Mouse (Mus musculus): ENCODE data around the gene Grk6. TPM values are rescaled to one million over a fixed set of nuclear protein-coding genes. Genes with fewer than 3 reads are reported as not detected.

Grk6 gene
- polyA plus RNA-seq, 1 experiment, result 128 TPM

GRCm38 (mm10) chr13:55486029-55486794, 41.3 kb downstream of the Grk6 start:
- no peak for TF ChIP-seq CTCF (IDR thresholded peaks at IDR 0.05; ENCODE audit: insufficient read depth, low read depth, low read length)
- no peak for TF ChIP-seq POLR2A (IDR thresholded peaks at IDR 0.05; ENCODE audit: insufficient read depth, low read depth, low read length)
- peaks cover 43% of the 10 kb centered on the region for H3K4me1 ChIP-seq (ENCODE audit: control insufficient read depth, insufficient read depth, low read length)
- 14% methylated on average over 14 of the region's 14 CpGs for WGBS
- H3K4me3 ChIP-seq (ENCODE audit: insufficient read depth, low read depth, low read length), result peak overlapping the region; percentile 86
- H3K27ac ChIP-seq (ENCODE audit: insufficient read depth, low read depth, low read length), result peak overlapping the region; percentile 78

- TF ChIP-seq POLR2A (IDR thresholded peaks at IDR 0.05; ENCODE audit: insufficient read depth, low read depth, low read length) (no peak), CTCF (IDR thresholded peaks at IDR 0.05; ENCODE audit: insufficient read depth, low read depth, low read length) (no peak)
- under 1% methylated on average over 29 of the region's 29 CpGs for whole genome bisulfite sequencing
- Histone ChIP-seq H3K4me1 (ENCODE audit: control insufficient read depth, insufficient read depth, low read length) (peaks cover 43% of the 10 kb centered on the region), H3K4me3 (ENCODE audit: insufficient read depth, low read depth, low read length) (peak overlapping the region; percentile 86), H3K27ac (ENCODE audit: insufficient read depth, low read depth, low read length) (peak overlapping the region; percentile 78)
Observed at GRCm38 (mm10) chr13:55486916-55487577, 42.2 kb downstream of the Grk6 start.

GRCm38 (mm10) chr13:55487578-55488498, 43.0 kb downstream of the Grk6 start, which contains the start of gene Dbn1:
TSS of gene Dbn1 (minus strand) at chr13:55488111.
- WGBS, result 2% methylated on average over 78 of the region's 83 CpGs
- TF ChIP-seq POLR2A (IDR thresholded peaks at IDR 0.05; ENCODE audit: insufficient read depth, low read depth, low read length) (peak; percentile 72), CTCF (IDR thresholded peaks at IDR 0.05; ENCODE audit: insufficient read depth, low read depth, low read length) (no peak)
- Histone ChIP-seq H3K4me3 (ENCODE audit: insufficient read depth, low read depth, low read length) (peak within 1 kb of the TSS; percentile 86), H3K4me1 (ENCODE audit: control insufficient read depth, insufficient read depth, low read length) (peaks cover 36% of the 10 kb centered on the region), H3K27ac (ENCODE audit: insufficient read depth, low read depth, low read length) (peak within 1 kb of the TSS; percentile 78)

- 49% methylated on average over 2 of the region's 2 CpGs for whole genome bisulfite sequencing
- H3K4me1 ChIP-seq (ENCODE audit: control insufficient read depth, insufficient read depth, low read length), result peaks cover 17% of the 10 kb centered on the region
- no peak overlapping the region for H3K4me3 ChIP-seq (ENCODE audit: insufficient read depth, low read depth, low read length)
- TF ChIP-seq CTCF (IDR thresholded peaks at IDR 0.05; ENCODE audit: insufficient read depth, low read depth, low read length), result no peak
- TF ChIP-seq POLR2A (IDR thresholded peaks at IDR 0.05; ENCODE audit: insufficient read depth, low read depth, low read length), result no peak
- no peak overlapping the region for H3K27ac ChIP-seq (ENCODE audit: insufficient read depth, low read depth, low read length)
Observed at GRCm38 (mm10) chr13:55494257-55494656, 49.4 kb downstream of the Grk6 start.

GRCm38 (mm10) chr13:55494883-55495621, 50.2 kb downstream of the Grk6 start:
- Histone ChIP-seq H3K27ac (ENCODE audit: insufficient read depth, low read depth, low read length) (no peak overlapping the region), H3K4me1 (ENCODE audit: control insufficient read depth, insufficient read depth, low read length) (peaks cover 17% of the 10 kb centered on the region), H3K4me3 (ENCODE audit: insufficient read depth, low read depth, low read length) (no peak overlapping the region)
- TF ChIP-seq POLR2A (IDR thresholded peaks at IDR 0.05; ENCODE audit: insufficient read depth, low read depth, low read length), result no peak
- no peak for TF ChIP-seq CTCF (IDR thresholded peaks at IDR 0.05; ENCODE audit: insufficient read depth, low read depth, low read length)
- 36% methylated on average over 18 of the region's 18 CpGs for WGBS

GRCm38 (mm10) chr13:55495702-55496101, 50.8 kb downstream of the Grk6 start:
- no peak overlapping the region for H3K27ac ChIP-seq (ENCODE audit: insufficient read depth, low read depth, low read length)
- no peak overlapping the region for H3K4me3 ChIP-seq (ENCODE audit: insufficient read depth, low read depth, low read length)
- peaks cover 17% of the 10 kb centered on the region for H3K4me1 ChIP-seq (ENCODE audit: control insufficient read depth, insufficient read depth, low read length)
- WGBS, result 53% methylated on average over 4 of the region's 4 CpGs
- TF ChIP-seq POLR2A (IDR thresholded peaks at IDR 0.05; ENCODE audit: insufficient read depth, low read depth, low read length) (no peak), CTCF (IDR thresholded peaks at IDR 0.05; ENCODE audit: insufficient read depth, low read depth, low read length) (no peak)

- H3K27ac ChIP-seq (ENCODE audit: insufficient read depth, low read depth, low read length), result no peak overlapping the region
- TF ChIP-seq CTCF (IDR thresholded peaks at IDR 0.05; ENCODE audit: insufficient read depth, low read depth, low read length) (no peak), POLR2A (IDR thresholded peaks at IDR 0.05; ENCODE audit: insufficient read depth, low read depth, low read length) (no peak)
- 88% methylated on average over 6 of the region's 6 CpGs for WGBS
- no peak overlapping the region for H3K4me3 ChIP-seq (ENCODE audit: insufficient read depth, low read depth, low read length)
- peaks cover 17% of the 10 kb centered on the region for H3K4me1 ChIP-seq (ENCODE audit: control insufficient read depth, insufficient read depth, low read length)
Observed at GRCm38 (mm10) chr13:55496661-55497060, 51.8 kb downstream of the Grk6 start.

GRCm38 (mm10) chr13:55498906-55499305, 54.0 kb downstream of the Grk6 start:
- 65% methylated on average over 11 of the region's 11 CpGs for WGBS
- Histone ChIP-seq H3K4me3 (ENCODE audit: insufficient read depth, low read depth, low read length) (no peak overlapping the region), H3K27ac (ENCODE audit: insufficient read depth, low read depth, low read length) (no peak overlapping the region), H3K4me1 (ENCODE audit: control insufficient read depth, insufficient read depth, low read length) (peaks cover 17% of the 10 kb centered on the region)
- TF ChIP-seq POLR2A (IDR thresholded peaks at IDR 0.05; ENCODE audit: insufficient read depth, low read depth, low read length) (no peak), CTCF (IDR thresholded peaks at IDR 0.05; ENCODE audit: insufficient read depth, low read depth, low read length) (no peak)

All from olfactory bulb, adult 2 months (tissue).